Mouse (Mus musculus) large intestine, adult 2 months (tissue): ENCODE measurements at regions not wholly inside any gene's neighbourhood (a gene's known extent, or its start where the extent isn't known, plus 50 kb on each side); places are given as distances from the start of the nearest gene placed in this dataset.
A peak's percentile ranks its signal among the peaks of the same experiment; 100 is the strongest.

Source experiments
- DNase-seq: peaks from one replicate; pipeline ENCODE4 v3.0.0-alpha.2; 2012; ENCODE audit warnings: low read depth, low spot score
- WGBS: fragments of 180-500 bp; shearing (Covaris S2); methylation state at CpG from one replicate; pipeline ENCODE4 v1.1.7; 2018; 5-methylcytosine and 5-hydroxymethylcytosine counted together

DNA sequence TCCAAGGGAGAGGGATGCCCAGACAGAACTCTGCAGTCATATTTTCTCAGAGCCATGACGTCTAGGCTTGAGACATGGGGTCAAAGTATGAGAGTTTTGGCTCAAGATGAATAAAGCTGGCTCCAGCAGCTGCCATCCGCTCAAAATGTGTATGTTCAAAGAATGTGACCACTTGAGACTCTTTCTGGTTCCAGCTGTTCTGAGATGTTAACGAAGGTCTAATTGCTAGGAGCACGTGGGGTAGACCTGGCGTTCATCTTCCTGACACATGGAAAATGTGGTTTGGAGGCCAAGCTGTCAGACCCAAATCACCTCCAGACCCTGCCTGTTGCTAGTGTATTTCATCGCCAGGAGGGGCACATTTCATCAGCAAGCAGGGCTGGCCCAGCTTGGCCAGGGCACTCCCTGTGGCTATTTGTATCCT, 58.9 kb upstream of the Ankrd1 start:
- DNase-seq = no peak
- 65% methylated on average over 6 of the region's 6 CpGs for WGBS

DNA sequence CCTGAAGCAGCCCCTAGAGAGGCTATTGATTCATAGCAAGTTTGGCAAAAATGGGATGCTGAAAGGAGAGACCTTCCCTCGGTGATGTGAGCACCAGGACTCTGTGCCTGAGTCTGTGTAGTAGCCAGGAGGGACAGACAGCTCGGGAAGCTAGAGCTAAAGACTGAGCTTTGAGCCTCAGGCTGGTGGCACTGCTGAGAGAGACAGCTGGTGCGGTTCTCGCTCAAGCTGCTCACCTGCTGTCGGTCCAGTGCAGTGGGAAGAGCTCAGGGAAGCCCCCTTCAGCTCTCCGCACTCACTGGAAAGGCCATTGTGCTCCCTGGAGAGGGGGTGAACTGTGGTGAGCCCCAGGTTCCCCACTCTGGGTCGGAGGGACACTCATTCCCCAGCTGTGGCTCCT, 60.4 kb upstream of the Ankrd1 start:
- no peak for DNase-seq
- 78% methylated on average over 7 of the region's 7 CpGs for WGBS

DNA sequence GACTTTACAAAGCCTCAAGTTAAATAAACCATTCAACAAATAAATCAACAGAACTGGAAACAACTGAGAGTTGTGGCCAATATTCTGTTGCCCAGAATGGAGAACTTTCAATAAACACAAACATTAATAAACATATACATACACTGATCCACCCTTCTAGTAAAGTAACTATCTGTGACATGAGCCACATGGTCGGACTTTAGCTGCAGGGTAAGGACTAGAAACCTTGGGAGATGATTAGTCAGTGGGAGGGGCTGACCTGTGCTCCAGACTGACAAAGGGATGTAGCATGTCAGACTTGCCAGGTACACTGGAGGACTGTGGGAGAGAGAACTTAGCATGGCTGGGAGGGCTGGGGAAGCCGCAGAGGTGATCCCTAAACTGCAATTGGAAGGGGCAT, 61.6 kb upstream of the Ankrd1 start:
- WGBS = 28% methylated on average over 2 of the region's 2 CpGs
- no peak for DNase-seq

DNA sequence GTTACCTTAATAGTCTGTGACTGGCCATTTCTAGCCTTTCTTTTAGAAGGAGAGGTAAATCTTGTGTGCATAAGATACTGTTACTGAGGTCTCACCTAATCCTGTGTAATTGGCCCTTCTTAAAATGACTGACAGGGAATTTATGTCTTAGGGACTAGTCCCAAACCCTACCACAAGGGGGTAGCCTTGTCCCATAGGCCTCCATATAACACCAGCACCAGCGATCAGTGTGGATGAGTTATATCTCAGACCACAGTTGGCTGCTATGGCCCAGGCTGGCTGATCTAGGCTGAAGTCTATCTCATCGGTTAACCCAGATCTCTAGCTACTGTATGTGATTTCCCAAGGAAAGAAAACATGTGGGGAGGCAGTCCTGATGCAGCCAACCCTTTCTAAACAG, 63.2 kb upstream of the Ankrd1 start:
- WGBS = 10% methylated on average over 2 of the region's 2 CpGs
- peak; percentile 31 for DNase-seq

DNA sequence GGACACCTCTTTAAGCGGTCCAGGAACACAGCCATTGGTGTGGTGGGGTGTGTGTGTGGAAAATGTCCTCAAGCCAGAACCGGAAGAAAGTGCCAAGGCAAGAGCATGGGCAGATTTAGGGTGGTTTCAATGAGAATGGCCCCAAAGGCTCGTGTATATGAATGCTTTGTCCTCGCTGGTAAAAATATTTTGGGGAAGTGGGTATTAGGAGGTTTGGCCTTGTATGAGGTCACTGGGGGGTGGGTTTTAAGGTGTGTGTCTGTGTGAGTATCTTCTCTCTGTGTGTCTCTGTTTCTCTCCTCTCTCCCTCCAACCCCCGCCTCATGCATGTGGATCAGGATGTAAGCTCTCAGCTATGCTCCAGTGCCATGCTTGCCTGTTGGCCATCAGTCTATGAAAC, 69.8 kb upstream of the Ankrd1 start:
- no peak for DNase-seq
- 82% methylated on average over 5 of the region's 5 CpGs for WGBS

DNA sequence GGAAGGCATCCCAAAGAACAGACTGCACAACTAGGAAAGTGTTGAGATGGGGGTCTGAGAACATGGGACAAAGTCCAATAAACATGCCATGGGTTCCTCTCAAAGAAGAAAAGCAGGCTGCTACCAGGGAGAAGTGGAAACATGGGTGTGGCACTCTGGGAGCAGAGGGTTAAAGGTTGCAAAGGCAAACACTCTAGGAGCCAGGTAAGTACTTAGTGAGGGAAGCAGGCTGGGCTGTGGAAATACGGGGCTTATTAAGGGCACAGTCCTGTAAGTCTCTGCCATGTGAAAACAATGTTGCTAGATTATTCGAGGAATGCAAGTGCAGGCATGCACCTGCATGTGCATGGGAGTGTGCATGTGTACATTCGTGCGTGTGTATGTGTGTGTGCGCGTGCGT, 71.7 kb upstream of the Ankrd1 start:
- no peak for DNase-seq
- 75% methylated on average over 7 of the region's 7 CpGs for WGBS

DNA sequence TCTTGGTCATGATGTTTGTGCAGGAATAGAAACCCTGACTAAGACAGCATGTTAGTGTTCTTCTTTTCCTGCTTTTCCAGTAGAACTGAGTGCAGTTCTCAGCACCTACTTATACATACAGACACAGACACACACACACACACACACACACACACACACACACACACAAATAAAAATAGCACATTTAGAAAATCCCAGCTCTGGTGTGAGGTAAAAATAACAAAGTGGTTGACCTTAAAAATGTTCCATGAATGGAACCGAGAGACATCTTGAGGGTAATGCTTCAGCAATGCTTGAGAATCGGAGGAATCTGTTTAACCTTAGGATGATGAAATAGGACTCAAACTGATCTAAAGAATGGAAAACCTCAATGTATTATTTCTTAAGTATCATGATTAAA, 84.4 kb upstream of the Ankrd1 start:
- DNase-seq = no peak
- WGBS = 94% methylated on average over 2 of the region's 2 CpGs

DNA sequence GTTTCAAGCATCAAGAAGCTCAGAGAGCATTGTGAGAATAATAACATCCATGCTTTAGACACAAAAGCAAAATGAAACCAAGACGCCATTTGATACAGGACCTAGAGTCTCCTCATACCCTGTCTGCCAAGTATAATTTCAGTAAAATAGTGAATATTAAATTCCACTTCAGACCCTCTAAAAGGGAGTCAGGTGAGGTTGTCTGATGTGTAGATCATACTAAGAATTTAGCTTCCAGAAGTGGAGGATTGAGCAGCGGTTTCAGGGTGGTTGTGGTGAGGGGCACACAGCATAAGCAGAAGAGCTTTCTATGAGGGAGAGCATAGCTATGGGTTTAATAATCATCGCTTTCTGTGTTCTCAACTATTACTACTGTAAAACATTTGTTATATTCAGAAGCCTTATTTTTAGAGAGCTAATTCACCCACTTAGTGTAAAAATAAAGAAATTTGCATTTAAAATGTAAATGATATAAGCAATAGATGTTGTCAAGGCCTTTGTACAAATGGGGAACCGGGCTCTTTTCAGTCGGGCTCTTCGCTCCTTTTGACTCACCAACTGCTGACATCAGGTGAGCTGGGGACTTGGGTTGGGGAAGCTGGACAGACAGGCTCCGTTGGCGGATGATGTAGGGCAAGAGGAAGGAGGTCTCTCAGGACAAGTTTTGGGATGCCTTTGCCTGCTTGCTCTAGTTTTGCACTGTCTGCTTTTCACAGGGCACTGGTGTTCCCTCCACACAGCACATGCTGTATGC, 85.2 kb upstream of the Ankrd1 start:
- 90% methylated on average over 8 of the region's 8 CpGs for WGBS
- DNase-seq = no peak

DNA sequence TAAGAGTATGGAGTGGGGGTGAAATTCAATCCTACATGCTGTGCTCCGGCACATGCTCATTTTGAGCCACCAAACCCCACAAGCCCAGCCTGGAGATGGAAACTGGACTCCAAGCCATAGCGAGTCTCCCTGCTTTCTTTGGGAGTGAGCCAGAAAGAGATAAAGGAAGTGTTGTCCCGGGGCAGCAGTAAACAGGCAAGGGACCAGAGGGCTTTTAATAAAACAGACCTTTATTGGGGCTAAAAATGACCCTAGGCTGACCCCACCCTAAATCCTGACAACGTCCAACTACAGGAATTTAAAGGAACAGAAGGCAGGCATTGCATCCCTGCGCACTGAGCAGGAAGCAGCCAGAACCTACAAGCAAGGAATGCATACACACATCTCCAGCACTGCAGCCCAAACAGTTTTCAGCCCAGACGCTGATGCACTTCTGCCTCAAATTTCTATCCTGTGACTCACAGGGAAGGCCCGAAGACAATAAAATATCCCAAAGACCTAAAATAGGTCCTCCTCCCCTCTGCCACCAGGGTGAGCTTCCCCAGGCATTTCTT, 87.9 kb upstream of the Ankrd1 start:
- 14% methylated on average over 7 of the region's 7 CpGs for WGBS
- no peak for DNase-seq

DNA sequence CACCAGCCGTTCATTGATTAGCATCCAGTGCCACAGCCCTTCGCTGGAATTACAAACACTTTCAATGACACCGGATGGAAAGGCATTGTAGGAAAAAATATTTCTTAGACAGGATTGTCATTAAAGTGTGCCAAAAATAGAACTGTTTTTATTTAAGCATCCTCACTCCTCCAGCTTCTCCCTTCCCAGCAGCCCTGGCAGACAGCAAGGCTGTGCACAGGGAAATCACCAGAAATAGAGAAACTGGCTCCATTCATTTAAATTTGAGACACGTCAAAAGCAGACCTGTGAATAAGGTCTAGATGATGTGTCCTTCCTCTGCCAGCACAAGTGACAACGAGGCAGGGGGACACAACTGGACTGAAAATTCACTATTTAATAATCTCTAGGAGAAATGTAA, 88.5 kb upstream of the Ankrd1 start:
- WGBS = 63% methylated on average over 5 of the region's 5 CpGs
- no peak for DNase-seq

DNA sequence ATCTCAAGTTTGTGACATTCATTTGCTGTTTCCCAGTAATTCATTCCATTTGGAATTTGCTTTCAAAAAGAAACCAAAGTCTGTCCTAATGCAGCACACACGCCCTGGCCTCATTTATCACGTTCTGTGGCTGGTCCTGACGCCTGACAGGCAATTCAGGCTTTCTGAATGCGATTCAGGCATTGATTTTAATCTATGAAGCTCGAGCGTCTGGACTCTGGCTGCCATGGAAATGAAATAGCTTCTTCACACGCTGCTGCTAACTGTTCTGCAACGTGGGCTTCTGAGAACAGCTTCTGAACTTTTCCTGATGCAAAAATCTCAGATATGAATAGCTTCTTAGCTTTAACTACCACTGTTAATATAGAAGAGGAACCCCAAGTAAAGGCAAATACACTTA, 93.6 kb upstream of the Ankrd1 start:
- no peak for DNase-seq
- 44% methylated on average over 8 of the region's 8 CpGs for WGBS

DNA sequence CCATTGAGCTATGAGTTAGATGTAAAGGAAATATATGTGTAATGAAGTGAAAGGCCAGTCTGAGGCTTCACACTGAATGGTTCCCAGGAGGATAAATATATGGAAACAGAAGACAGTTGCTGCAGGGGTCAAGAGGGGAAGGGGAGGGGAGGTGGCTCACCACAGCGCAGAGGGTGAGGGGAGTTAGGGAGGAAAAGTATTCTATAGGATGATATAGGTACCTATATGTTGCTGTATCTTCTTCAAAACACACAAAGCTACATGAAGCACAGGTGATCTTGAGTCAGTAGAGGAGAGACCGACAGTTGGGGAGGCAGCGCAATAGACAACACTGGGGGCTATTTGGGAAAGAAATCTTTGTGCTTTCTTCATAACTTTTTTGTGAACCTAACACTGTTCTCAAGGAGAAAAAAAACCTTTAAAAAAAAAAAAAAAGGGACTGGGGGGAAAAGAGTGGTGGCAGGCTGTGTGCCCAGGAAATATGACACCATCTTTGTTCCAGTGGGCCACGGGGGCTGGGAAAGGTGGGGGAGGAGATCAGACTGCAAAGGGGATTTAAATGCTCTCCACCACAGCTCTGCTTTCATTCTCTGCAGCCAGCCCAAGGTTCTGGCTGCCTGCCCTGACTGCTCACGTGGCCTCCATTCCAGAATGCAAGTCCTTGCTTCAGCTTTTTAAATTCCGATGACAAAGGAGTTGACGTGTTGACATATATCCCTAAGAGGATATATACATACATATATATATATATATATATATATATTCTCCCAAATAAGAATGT, 94.5 kb upstream of the Ankrd1 start:
- no peak for DNase-seq
- WGBS = 44% methylated on average over 7 of the region's 7 CpGs

DNA sequence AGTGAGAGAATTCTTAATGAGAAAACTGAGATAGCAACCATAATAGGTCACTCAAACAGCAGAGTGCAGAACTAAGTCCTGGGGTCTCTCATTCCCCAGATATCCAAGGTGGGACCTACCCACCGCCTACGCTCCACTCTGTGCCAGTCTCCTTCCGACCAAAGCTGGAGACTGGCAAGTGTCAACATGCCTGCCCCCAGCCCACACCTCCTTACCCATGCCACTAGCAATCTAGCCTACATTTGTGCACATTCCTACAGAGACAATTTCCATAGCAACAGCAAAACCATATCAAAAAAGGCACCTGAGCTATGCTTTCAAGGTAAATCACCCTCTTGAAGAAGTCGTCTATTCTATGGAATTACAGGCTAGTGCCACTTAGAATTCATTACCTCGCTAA, 97.3 kb upstream of the Ankrd1 start:
- WGBS = 83% methylated on average over 5 of the region's 5 CpGs
- no peak for DNase-seq

DNA sequence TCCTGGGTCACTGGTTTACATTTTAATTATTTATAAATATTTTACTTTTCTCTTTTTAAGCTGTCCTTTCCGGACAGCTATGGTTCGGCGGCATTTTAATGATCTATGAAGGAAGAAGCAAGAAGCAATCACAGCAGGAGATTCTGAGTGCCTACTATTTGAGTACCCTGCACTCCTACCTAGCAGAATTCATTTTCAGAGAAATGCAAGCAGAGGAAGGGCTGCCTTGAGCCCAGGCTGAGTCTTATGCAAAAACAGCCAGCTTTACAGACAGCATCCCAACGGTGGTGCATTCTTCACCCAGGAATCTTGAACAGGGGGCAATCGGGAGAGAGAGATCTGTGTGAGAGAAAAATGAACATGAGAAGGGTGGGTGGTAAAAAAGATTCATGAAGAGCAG, 97.7 kb upstream of the Ankrd1 start:
- 78% methylated on average over 5 of the region's 5 CpGs for WGBS
- no peak for DNase-seq

DNA sequence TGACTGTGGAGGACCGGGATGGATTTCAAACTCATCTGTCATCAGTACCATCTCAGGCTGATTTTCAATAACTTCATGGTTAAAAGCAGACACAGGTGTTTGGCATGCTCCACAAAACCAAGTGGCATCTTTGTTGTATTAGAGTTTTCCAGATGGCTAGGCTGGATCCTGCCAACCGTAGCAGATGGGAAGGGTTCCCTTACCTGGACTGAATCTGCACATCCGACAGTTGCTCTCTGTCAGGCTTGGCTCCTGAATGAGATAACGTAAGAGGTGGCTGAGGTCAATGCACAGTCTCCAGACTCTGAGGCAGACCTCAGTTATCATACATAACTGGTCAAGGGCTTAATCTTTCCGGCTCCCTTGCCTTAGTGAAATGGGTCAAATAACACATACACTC, 99.0 kb upstream of the Ankrd1 start:
- no peak for DNase-seq
- WGBS = 91% methylated on average over 5 of the region's 5 CpGs

DNA sequence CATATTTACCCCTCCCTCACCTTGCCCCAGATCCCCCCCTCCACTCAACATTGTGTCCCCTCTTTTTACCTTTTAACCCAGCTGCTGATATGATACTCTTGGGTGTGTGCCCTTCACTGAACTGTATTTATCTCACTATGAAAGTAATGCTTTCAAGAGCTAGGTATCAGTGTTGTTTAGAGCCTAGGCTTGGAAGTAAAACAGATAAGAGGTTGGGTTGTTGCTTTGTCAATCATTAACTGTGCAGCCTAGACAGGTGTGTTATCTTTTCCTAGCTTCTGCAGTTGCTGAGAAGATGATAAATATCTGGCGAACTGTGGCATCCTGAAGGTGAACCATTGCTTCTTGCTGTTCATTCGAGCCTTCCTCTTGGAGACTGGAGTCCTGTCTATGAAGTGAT, 101.2 kb upstream of the Ankrd1 start:
- 47% methylated on average over 2 of the region's 2 CpGs for WGBS
- DNase-seq = no peak

DNA sequence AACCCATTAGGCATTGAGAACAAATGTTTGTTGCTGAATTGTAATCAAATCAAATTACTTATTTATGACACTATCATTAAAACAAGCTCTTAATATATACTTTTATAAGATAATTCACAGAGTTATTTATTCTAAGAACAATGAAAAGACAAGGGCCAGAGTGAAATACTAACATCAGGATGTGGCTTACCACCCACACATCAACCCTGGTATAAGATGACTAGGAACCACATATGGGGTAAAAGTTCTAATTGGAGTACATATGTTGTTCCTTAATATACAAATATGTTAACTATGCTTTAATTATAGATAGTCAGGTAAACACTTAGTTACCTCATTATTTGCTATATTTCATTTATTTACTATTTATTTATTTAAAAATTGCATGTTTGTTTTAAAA, 101.7 kb upstream of the Ankrd1 start:
- DNase-seq = no peak

DNA sequence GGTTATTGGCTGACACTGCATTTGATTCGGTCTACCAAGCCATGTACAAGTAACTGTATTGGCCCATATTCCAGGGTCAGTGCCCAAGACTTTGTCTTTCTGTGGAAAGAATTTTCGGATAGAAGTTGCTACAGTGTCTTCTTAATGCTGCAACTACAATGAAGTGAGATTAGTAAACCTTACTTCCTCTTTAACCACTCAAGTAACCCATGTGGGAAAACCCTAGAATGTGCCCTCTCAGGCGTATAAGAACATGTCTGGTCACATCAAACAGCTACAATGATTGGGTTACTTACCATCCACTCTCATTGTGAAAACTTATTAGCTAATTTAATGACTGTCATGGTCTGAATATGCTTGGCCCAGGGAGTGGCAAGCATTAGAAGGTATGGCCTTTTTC, 102.3 kb upstream of the Ankrd1 start:
- DNase-seq = no peak
- 74% methylated on average over 3 of the region's 3 CpGs for WGBS

DNA sequence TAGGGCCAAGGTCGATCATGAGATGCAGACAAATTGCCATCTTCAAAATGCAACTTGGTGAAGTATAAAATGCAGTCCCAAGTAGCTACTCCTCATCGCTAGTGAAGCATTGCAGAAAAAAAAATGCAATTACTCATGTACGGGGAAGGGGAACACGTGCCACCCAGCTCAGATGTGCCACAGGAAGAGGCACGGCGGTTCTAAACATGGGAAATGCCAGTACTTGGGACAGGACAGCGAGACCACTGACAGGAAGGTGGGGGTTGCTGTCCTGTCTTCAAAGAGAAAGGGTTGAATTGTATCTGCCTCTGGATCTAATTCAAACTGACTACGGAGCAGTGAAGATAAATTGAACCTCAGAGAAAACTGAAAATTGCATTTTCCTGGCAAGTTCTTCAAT, 104.6 kb upstream of the Ankrd1 start:
- no peak for DNase-seq

DNA sequence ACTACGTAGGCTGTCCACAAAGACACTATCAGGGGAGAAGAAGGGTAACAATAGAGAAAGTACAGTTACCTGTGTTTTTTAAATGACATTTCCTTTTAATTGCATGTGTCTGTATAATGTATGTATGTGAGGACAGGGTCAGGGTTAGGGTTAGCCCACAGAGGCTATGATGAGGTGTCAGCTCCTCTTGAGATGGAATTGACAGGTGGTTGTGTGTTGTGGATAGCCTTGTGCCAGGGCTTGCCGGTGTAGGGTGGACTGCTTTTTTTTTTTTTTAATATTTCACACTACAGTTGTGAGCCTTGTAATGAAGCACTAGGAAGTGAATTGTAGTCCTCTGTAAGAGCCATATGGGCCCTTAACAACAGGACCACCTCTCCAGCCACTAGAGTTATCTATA, 105.7 kb upstream of the Ankrd1 start:
- no peak for DNase-seq
- 91% methylated on average over 2 of the region's 2 CpGs for WGBS

More for the DNA sequence above, 104.6 kb upstream of the Ankrd1 start:
- 72% methylated on average over 8 of the region's 8 CpGs for WGBS
